Mouse (Mus musculus) liver, postnatal 0 days (tissue): ENCODE results near the gene Myl7. TPM values are rescaled to one million over a fixed set of nuclear protein-coding genes. Genes with fewer than 3 reads are reported as not detected.

ENCODE experiments used
- ATAC-seq: fragments of 200-750 bp; cut with Nextera tagmentation; 2 replicates; pipeline ENCODE4 v1.8.0; 2017; ENCODE audit warnings: mild to moderate bottlenecking, moderate library complexity
- DNase-seq: peaks from one replicate; pipeline ENCODE4 v3.0.0-alpha.2; 2016
- H3K27ac ChIP-seq: fragments of 300-500 bp; sonication (generic); 2 replicates; pipeline ENCODE4 v1.5.1; 2014; ENCODE audit warnings: antibody characterized with exemption, moderate library complexity, mild to moderate bottlenecking, low read depth
- H3K27me3 ChIP-seq: fragments of 300-500 bp; sonication (generic); 2 replicates; pipeline ENCODE4 v1.6.1; 2014; ENCODE audit warnings: low read length, control low read depth, mixed read lengths; ENCODE audit not compliant: insufficient read depth
- H3K36me3 ChIP-seq: fragments of 300-500 bp; sonication (generic); replicated peaks from 2 replicates; pipeline ENCODE4 v1.6.1; 2014; ENCODE audit warnings: mild to moderate bottlenecking, control low read depth, low read length, moderate library complexity, mixed read lengths; ENCODE audit not compliant: insufficient read depth
- H3K4me1 ChIP-seq: fragments of 300-500 bp; sonication (generic); 2 replicates; pipeline ENCODE4 v1.6.1; 2014; ENCODE audit warnings: antibody characterized with exemption, mild to moderate bottlenecking, control low read depth; ENCODE audit not compliant: insufficient read depth
- H3K4me2 ChIP-seq: fragments of 300-500 bp; sonication (generic); 2 replicates; pipeline ENCODE4 v1.6.1; 2014; ENCODE audit warnings: low read depth, mild to moderate bottlenecking, low read length, moderate library complexity, mixed read lengths
- H3K4me3 ChIP-seq: fragments of 300-500 bp; sonication (generic); 2 replicates; pipeline ENCODE4 v1.5.1; 2014; ENCODE audit warnings: low read depth, low read length
- H3K9ac ChIP-seq: fragments of 300-500 bp; sonication (generic); replicated peaks from 2 replicates; pipeline ENCODE4 v1.6.1; 2014; ENCODE audit warnings: mild to moderate bottlenecking, moderate library complexity
- H3K9me3 ChIP-seq: fragments of 300-500 bp; sonication (generic); 2 replicates; pipeline ENCODE4 v1.6.1; 2016; ENCODE audit warnings: mild to moderate bottlenecking, control low read depth, low read length, mixed read lengths
- CTCF ChIP-seq: sonication (generic); IDR thresholded peaks from 2 replicates; pipeline ENCODE4 v1.5.1; 2016; ENCODE audit warnings: antibody characterized with exemption, low read depth
- EP300 ChIP-seq: IDR thresholded peaks from 2 replicates; pipeline ENCODE4 v1.6.1; 2016; ENCODE audit warnings: antibody characterized with exemption, low read depth, mild to moderate bottlenecking
- WGBS: fragments of 180-500 bp; shearing (Covaris S2); extraction: QIAGEN DNeasy Blood & Tissue Kit; methylation state at CpG from one replicate; pipeline ENCODE4 v1.1.7; 2014; ENCODE audit not compliant: insufficient replicate concordance; 5-methylcytosine and 5-hydroxymethylcytosine counted together
- polyA plus RNA-seq: library from polyadenylated mRNA; unstranded; fragments of >200 nt; fragmentation: Nextera tagmentation; extraction: Ambion mirVana; gene quantifications from 2 replicates; pipeline ENCODE4 v1.2.1, GENCODE M21; 2015

Gene Myl7
- polyA plus RNA-seq, 1 experiment from 2014 or later: 2.6 TPM

GRCm38 (mm10) chr11:5901320-5901719 lies 2.7 kb upstream of the Myl7 start:
- H3K4me1 ChIP-seq: peaks cover 4% of the 10 kb centered on the region; the same call in 1 of the 2 replicates
- DNase-seq (no peak), ATAC-seq (no peak)
- 31% methylated on average over 3 of the region's 3 CpGs for WGBS
- no peak overlapping the region for H3K4me3 ChIP-seq
- H3K4me2 ChIP-seq: no peak overlapping the region
- H3K27me3 ChIP-seq: peaks cover 46% of the 10 kb centered on the region
- H3K36me3 ChIP-seq: 0 out of 2 replicates have a peak, but pooled peaks cover 3% of the 10 kb centered on the region
- TF ChIP-seq EP300: no peak
- no peak for TF ChIP-seq CTCF
- H3K9ac ChIP-seq: no peak overlapping the region
- H3K27ac ChIP-seq: no peak overlapping the region
- no peaks in the 10 kb centered on the region for H3K9me3 ChIP-seq

GRCm38 (mm10) chr11:5899286-5899685 lies 704 bp upstream of the Myl7 start:
- Histone ChIP-seq H3K9me3 (no peaks in the 10 kb centered on the region), H3K4me2 (no peak overlapping the region), H3K4me1 (peaks cover 4% of the 10 kb centered on the region; the same call in 1 of the 2 replicates), H3K9ac (no peak overlapping the region), H3K4me3 (no peak overlapping the region), H3K27me3 (peaks cover 46% of the 10 kb centered on the region), H3K36me3 (no peaks in the 10 kb centered on the region), H3K27ac (no peak overlapping the region)
- no peak for DNase-seq
- 84% methylated on average over 10 of the region's 10 CpGs for WGBS
- ATAC-seq: no peak
- TF ChIP-seq EP300 (no peak), CTCF (no peak)

- H3K9me3 ChIP-seq: no peaks in the 10 kb centered on the region
- no peak overlapping the region for H3K4me2 ChIP-seq
- no peak overlapping the region for H3K9ac ChIP-seq
- DNase-seq (no peak), ATAC-seq (no peak)
- no peak overlapping the region for H3K4me3 ChIP-seq
- TF ChIP-seq EP300: no peak
- no peak for TF ChIP-seq CTCF
- 19% methylated on average over 10 of the region's 10 CpGs for WGBS
- H3K27ac ChIP-seq: no peak overlapping the region
- peaks cover 42% of the 10 kb centered on the region for H3K27me3 ChIP-seq
- H3K4me1 ChIP-seq: peaks cover 4% of the 10 kb centered on the region; the same call in 1 of the 2 replicates
- H3K36me3 ChIP-seq: no peaks in the 10 kb centered on the region
Observed at GRCm38 (mm10) chr11:5897839-5898238, 743 bp downstream of the Myl7 start.

- peaks cover 36% of the 10 kb centered on the region for H3K27me3 ChIP-seq
- H3K4me3 ChIP-seq: no peak overlapping the region
- no peak overlapping the region for H3K27ac ChIP-seq
- TF ChIP-seq EP300 (no peak), CTCF (no peak)
- ATAC-seq: no peak
- no peaks in the 10 kb centered on the region for H3K9me3 ChIP-seq
- H3K4me2 ChIP-seq: no peak overlapping the region
- no peak for DNase-seq
- WGBS: 14% methylated on average over 16 of the region's 16 CpGs
- no peaks in the 10 kb centered on the region for H3K36me3 ChIP-seq
- H3K9ac ChIP-seq: no peak overlapping the region
- peaks cover 4% of the 10 kb centered on the region; the same call in 1 of the 2 replicates for H3K4me1 ChIP-seq
Observed at GRCm38 (mm10) chr11:5897230-5897629, 1.4 kb downstream of the Myl7 start.

- Histone ChIP-seq H3K27ac (no peak overlapping the region), H3K9ac (no peak overlapping the region), H3K36me3 (no peaks in the 10 kb centered on the region), H3K9me3 (no peaks in the 10 kb centered on the region), H3K27me3 (peaks cover 18% of the 10 kb centered on the region), H3K4me3 (no peak overlapping the region), H3K4me2 (no peak overlapping the region), H3K4me1 (peaks cover 4% of the 10 kb centered on the region; the same call in 1 of the 2 replicates)
- ATAC-seq (no peak), DNase-seq (no peak)
- WGBS: 85% methylated on average over 6 of the region's 6 CpGs
- no peak for TF ChIP-seq CTCF
- no peak for TF ChIP-seq EP300
Observed at GRCm38 (mm10) chr11:5893807-5894206, 4.8 kb downstream of the Myl7 start.

- H3K4me3 ChIP-seq: no peak overlapping the region
- H3K4me1 ChIP-seq: peaks cover 4% of the 10 kb centered on the region; the same call in 1 of the 2 replicates
- H3K4me2 ChIP-seq: no peak overlapping the region
- ATAC-seq: no peak
- no peak overlapping the region for H3K9ac ChIP-seq
- H3K36me3 ChIP-seq: no peaks in the 10 kb centered on the region
- H3K27me3 ChIP-seq: peaks cover 12% of the 10 kb centered on the region
- TF ChIP-seq CTCF (no peak), EP300 (no peak)
- no peak overlapping the region for H3K27ac ChIP-seq
- no peaks in the 10 kb centered on the region for H3K9me3 ChIP-seq
- WGBS: 53% methylated on average over 4 of the region's 4 CpGs
- DNase-seq: no peak
Observed at GRCm38 (mm10) chr11:5892810-5893368, 5.7 kb downstream of the Myl7 start.
